Mouse (Mus musculus): ENCODE results near the gene Wfdc9. TPM values are rescaled to one million over a fixed set of nuclear protein-coding genes. Genes with fewer than 3 reads are reported as not detected.

Wfdc9 gene
- not detected for total RNA-seq (2022)

- no peak for DNase-seq (ENCODE audit: low spot score in 2 of 2)
These were observed at the start of gene Wfdc9 for GRCm38 (mm10) chr2:164656483-164656882. Wfdc9 (minus strand) TSS chr2:164656583.

GRCm38 (mm10) chr2:164705991-164706390 lies 49.6 kb upstream of the Wfdc9 start:
- DNase-seq (ENCODE audit: low spot score in 2 of 2), result no peak

GRCm38 (mm10) chr2:164705328-164705727 lies 48.9 kb upstream of the Wfdc9 start:
- DNase-seq (ENCODE audit: low spot score in 2 of 2), result no peak

GRCm38 (mm10) chr2:164704235-164704634 lies 47.9 kb upstream of the Wfdc9 start:
- no peak for DNase-seq (ENCODE audit: low spot score in 2 of 2)

- no peak for DNase-seq (ENCODE audit: low spot score in 2 of 2)
These were observed 45.4 kb upstream of the Wfdc9 start for GRCm38 (mm10) chr2:164701761-164702160.

- no peak for DNase-seq (ENCODE audit: low spot score in 2 of 2)
These were observed 44.6 kb upstream of the Wfdc9 start for GRCm38 (mm10) chr2:164700959-164701358.

- no peak for DNase-seq (ENCODE audit: low spot score in 2 of 2)
These were observed 41.8 kb upstream of the Wfdc9 start, which contains the start of gene Spint4 for GRCm38 (mm10) chr2:164698201-164698600. Spint4 (plus strand) TSS chr2:164698501.

- no peak for DNase-seq (ENCODE audit: low spot score in 2 of 2)
These were observed 28.4 kb upstream of the Wfdc9 start, which contains the start of gene Wfdc13 for GRCm38 (mm10) chr2:164684807-164685206. Wfdc13 (plus strand) TSS chr2:164685107.

- DNase-seq (ENCODE audit: low spot score in 2 of 2), result no peak
These were observed 23.5 kb upstream of the Wfdc9 start for GRCm38 (mm10) chr2:164679906-164680305.

- DNase-seq (ENCODE audit: low spot score in 2 of 2), result peak; percentile 45 to 52
These were observed 22.7 kb upstream of the Wfdc9 start for GRCm38 (mm10) chr2:164678848-164679625.

- no peak for DNase-seq (ENCODE audit: low spot score in 2 of 2)
These were observed 20.7 kb upstream of the Wfdc9 start for GRCm38 (mm10) chr2:164676916-164677685.

- no peak for DNase-seq (ENCODE audit: low spot score in 2 of 2)
These were observed 19.7 kb upstream of the Wfdc9 start for GRCm38 (mm10) chr2:164676103-164676502.

- DNase-seq (ENCODE audit: low spot score in 2 of 2), result no peak
These were observed 17.6 kb upstream of the Wfdc9 start, which contains the start of gene Wfdc11 for GRCm38 (mm10) chr2:164673987-164674386. Wfdc11 (minus strand) TSS chr2:164674087.

GRCm38 (mm10) chr2:164670938-164671337 lies 14.6 kb upstream of the Wfdc9 start:
- DNase-seq (ENCODE audit: low spot score in 2 of 2), result no peak

- DNase-seq (ENCODE audit: low spot score in 2 of 2), result no peak
These were observed 13.9 kb upstream of the Wfdc9 start for GRCm38 (mm10) chr2:164670261-164670660.

GRCm38 (mm10) chr2:164664851-164665250 lies 8.5 kb upstream of the Wfdc9 start:
- no peak for DNase-seq (ENCODE audit: low spot score in 2 of 2)

GRCm38 (mm10) chr2:164655858-164656257 lies 525 bp downstream of the Wfdc9 start, which contains the start of gene Wfdc10:
Wfdc10 (plus strand) TSS chr2:164656046.
- no peak for DNase-seq (ENCODE audit: low spot score in 2 of 2)

GRCm38 (mm10) chr2:164641881-164642673 lies 14.3 kb downstream of the Wfdc9 start:
- no peak for DNase-seq (ENCODE audit: low spot score in 2 of 2)

GRCm38 (mm10) chr2:164641129-164641528 lies 15.3 kb downstream of the Wfdc9 start:
- no peak for DNase-seq (ENCODE audit: low spot score in 2 of 2)

- DNase-seq (ENCODE audit: low spot score in 2 of 2), result no peak
These were observed 17.7 kb downstream of the Wfdc9 start, which contains the start of gene Wfdc16 for GRCm38 (mm10) chr2:164638696-164639095. Wfdc16 (minus strand) TSS chr2:164638796.

- no peak for DNase-seq (ENCODE audit: low spot score in 2 of 2)
These were observed 21.1 kb downstream of the Wfdc9 start for GRCm38 (mm10) chr2:164635266-164635665.

Data from gastrocnemius, adult 8-10 months (tissue).